Mouse (Mus musculus): Measurements from ENCODE around the gene Ankrd13a.
A peak's percentile ranks its signal among the peaks of the same experiment; 100 is the strongest.

Ankrd13a gene

DNA sequence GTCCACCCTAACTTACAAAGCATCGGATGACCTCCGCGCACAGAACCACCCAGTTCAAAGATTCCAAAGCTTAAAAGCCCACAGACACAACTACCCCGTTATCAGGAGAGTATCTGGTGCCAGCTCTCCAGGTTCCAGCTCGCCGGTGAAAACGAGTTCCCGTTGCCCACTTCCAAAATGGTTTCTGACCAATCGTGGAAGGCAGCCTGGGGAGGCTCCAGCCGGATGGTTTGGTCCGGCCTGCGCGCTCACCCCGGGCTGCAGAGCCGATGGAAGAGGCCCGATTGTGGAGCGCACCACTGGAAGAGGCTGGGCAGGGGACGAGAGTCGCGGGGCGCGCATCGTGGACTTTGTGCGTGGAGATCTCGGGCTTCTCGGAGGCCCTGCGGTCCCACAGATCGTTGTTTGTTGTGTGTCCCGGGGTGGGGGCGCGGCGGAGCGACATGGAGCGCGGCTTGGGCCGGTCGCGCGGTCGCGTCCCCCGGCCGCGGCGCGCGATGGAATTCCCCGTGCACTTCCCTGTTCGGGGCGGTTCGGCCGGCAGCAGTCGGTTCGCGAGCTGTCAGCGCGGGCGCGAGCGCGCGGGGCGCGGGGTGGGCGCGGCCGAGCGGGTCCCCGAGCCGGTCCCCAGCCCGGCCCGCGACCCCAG is at the start of gene Ankrd13a:
Ankrd13a (plus strand) TSS at position 275 of the 649 bp plus-strand sequence.
- peak; percentile 91 to 92 for DNase-seq

- DNase-seq: no peak
Measured at GRCm38 (mm10) chr5:114728160-114728559, 46.3 kb upstream of the Ankrd13a start.

GRCm38 (mm10) chr5:114730129-114730528 is 44.3 kb upstream of the Ankrd13a start:
- DNase-seq: no peak

- no peak for DNase-seq
Measured at GRCm38 (mm10) chr5:114731498-114731897, 43.0 kb upstream of the Ankrd13a start.

DNA sequence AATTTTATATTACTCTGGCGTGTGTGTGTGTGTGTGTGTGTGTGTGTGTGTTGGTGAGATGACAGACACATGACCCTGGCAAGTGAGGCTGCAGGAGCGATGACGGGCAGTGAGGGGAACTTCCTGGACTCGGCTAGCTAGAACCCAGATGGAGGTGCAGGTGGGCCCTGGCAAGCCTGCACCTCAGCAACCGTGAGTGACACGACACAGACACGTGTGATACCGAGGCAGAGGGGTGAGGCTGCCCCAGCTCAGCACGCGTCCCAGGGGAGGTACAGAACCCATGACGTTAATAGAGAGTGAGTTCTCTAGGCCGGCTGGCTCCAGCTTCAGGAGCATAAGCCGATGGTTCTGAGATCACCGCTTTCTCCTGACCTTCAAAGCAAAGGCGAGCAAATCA is 42.5 kb upstream of the Ankrd13a start:
- DNase-seq: no peak

DNA sequence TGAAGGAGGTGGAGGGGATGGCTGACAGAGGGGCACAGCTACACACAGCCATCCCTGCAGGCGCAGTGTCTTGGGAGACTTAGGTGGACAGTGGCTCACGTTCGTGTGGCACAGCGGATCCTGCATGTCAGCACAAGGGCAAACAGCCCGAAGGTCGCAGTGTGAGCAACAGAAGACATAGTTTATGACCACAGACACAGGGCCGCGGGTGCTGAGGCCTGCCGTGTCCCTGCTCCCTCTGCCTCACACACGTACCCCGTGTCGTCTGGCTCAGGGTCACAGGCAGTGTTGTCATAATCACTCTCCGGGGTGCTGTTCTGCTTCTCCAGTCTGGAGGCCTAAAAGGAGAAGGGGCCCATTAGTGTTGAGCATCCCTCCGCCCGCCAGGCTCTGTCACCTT is 40.9 kb upstream of the Ankrd13a start:
- no peak for DNase-seq

GRCm38 (mm10) chr5:114737090-114737887 is 37.2 kb upstream of the Ankrd13a start:
- DNase-seq: no peak

GRCm38 (mm10) chr5:114738707-114739241 is 35.7 kb upstream of the Ankrd13a start:
- no peak for DNase-seq

DNA sequence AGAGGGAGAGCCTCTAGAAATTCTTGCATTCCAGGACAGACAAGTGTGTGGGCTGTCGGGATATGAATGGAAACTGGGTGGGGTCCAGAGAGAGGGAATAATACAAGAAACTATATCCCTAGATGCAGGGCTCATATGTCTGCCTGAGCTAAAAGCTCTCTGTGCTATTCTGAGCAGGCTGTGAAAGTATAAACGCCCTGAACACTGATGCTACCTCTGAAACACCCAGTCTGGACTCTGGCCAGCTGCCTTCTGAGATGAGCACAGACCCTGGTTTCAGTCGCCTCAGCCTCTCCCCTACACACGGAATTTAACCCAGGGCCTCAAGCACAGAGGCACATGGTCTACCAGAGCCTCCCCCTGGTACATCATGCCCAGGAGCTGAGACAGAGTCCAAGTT is 33.9 kb upstream of the Ankrd13a start:
- no peak for DNase-seq

- DNase-seq: no peak
Measured at GRCm38 (mm10) chr5:114742572-114742971, 31.9 kb upstream of the Ankrd13a start.

GRCm38 (mm10) chr5:114742998-114743696 is 31.3 kb upstream of the Ankrd13a start:
- DNase-seq: no peak

DNA sequence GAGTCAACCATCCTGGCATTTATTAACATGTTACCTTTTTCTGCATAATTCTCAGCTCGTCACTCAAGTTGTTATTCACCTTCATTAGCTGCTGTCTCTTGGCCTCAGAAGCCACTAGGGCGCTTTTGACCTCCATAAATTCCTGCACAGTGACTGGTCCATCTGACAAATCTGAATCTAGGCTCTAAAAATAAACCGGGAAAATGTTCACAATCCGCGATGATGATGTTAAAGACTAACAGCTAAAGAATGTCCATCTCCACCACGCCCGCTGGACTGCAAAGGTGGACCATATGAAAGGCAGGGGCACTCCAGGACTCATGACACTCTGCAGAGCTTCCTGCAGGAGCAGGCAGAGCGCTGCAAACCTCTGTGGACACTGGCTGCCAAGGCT is 30.8 kb upstream of the Ankrd13a start:
- DNase-seq: no peak

- DNase-seq: peak; percentile 31 to 33
Measured at GRCm38 (mm10) chr5:114745581-114745980, 28.9 kb upstream of the Ankrd13a start.

- peak; percentile 22 to 25 for DNase-seq
Measured at GRCm38 (mm10) chr5:114746886-114747285, 27.6 kb upstream of the Ankrd13a start.

- peak; percentile 16 to 32 for DNase-seq
Measured at GRCm38 (mm10) chr5:114747521-114747920, 27.0 kb upstream of the Ankrd13a start.

DNA sequence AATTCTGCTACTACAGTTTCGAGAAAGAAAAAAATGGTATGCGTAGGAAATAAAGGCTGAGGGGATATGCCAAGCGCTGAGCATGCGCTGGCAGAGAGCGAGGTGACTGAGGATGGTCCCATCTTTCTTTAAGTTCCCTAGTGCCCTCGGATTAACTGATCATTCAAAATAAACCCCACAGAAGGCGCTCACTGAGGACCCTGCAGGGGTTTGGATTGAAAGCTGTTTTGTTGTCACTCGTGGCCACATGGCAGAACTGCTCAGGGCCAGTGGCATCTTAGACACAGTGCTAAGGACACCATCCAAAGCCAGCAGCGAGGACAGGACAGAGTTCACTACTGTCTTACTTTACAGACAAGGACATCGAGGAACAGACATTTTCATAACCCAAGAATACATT is 24.2 kb upstream of the Ankrd13a start:
- no peak for DNase-seq

DNA sequence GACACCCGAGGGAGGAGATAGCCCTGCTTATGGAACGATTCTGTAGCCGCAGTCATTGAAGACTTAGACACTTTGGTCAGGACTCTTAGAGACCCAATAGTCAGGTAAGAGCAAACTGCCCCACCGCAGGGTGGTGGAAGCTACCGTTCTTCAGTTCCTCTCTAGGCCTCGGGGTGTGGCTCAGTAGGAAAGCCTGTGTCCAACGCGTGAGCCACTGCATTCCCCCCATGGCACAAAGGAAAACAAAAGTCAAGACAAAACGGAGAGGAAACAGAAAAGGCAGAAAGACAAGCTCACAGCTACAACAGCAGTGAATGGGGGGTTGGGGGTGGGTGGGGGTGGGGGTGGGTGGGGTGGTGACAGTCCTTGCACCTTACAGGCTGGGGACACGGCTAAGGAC is 22.1 kb upstream of the Ankrd13a start:
- DNase-seq: no peak

GRCm38 (mm10) chr5:114753384-114753783 is 21.1 kb upstream of the Ankrd13a start:
- no peak for DNase-seq

DNA sequence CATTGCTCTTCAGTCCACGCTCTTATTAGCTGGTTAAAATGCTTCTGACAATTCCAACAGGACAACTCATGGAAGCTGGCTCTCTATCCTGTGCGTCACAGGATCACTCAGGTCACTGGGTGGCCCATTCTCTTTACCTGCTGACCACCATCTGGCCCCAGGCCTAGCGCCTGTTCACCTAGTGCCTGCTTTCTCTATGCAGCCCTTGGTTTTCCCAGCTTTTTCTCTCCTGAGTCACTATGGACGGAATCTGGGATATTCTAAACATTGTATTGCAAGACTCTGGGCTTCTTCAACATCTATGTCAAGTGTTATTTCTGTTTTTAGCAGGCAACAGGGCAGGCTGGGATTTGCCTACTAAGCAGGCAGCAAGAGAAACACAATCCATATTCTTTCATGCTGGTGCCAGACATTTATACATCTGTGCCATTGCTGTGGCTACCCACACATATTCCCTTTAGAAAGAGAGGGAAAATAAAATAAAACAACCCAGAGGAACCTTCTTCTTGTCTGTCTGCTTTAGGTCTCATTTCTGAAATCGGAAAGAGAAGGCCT is 14.9 kb upstream of the Ankrd13a start:
- no peak for DNase-seq

GRCm38 (mm10) chr5:114761980-114762379 is 12.5 kb upstream of the Ankrd13a start:
- DNase-seq: no peak

- DNase-seq: peak; percentile 40 to 43
Measured at GRCm38 (mm10) chr5:114764812-114765735, 9.4 kb upstream of the Ankrd13a start.

GRCm38 (mm10) chr5:114766686-114767085 is 7.8 kb upstream of the Ankrd13a start:
- no peak for DNase-seq
